Mouse (Mus musculus) cerebellum, adult 11 months (tissue): ENCODE measurements at regions not wholly inside any gene's neighbourhood (a gene's known extent, or its start where the extent isn't known, plus 50 kb on each side); places are given as distances from the start of the nearest gene placed in this dataset.

Source experiments
- DNase-seq: peaks from one replicate; pipeline ENCODE4 v3.0.0; 2022

- DNase-seq: no peak
Measured at GRCm38 (mm10) chr11:25538641-25539258, 671.8 kb downstream of the 5730522E02Rik start.

- DNase-seq: no peak
Measured at GRCm38 (mm10) chr11:25536069-25536468, 674.5 kb downstream of the 5730522E02Rik start.

GRCm38 (mm10) chr11:25533081-25533480 lies 677.5 kb downstream of the 5730522E02Rik start:
- no peak for DNase-seq

GRCm38 (mm10) chr11:25531668-25532398 lies 678.7 kb downstream of the 5730522E02Rik start:
- DNase-seq: no peak

- no peak for DNase-seq
Measured at GRCm38 (mm10) chr11:25528056-25528455, 682.5 kb downstream of the 5730522E02Rik start.

- DNase-seq: no peak
Measured at GRCm38 (mm10) chr11:25518903-25519302, 691.7 kb downstream of the 5730522E02Rik start.

GRCm38 (mm10) chr11:25518131-25518530 lies 692.4 kb downstream of the 5730522E02Rik start:
- DNase-seq: no peak

- no peak for DNase-seq
Measured at GRCm38 (mm10) chr11:25505500-25505899, 705.1 kb downstream of the 5730522E02Rik start.

GRCm38 (mm10) chr11:25473682-25474365 lies 736.7 kb downstream of the 5730522E02Rik start:
- no peak for DNase-seq

- DNase-seq: no peak
Measured at GRCm38 (mm10) chr11:25469819-25470218, 740.7 kb downstream of the 5730522E02Rik start.

- DNase-seq: no peak
Measured at GRCm38 (mm10) chr11:25437206-25437605, 773.4 kb downstream of the 5730522E02Rik start.

GRCm38 (mm10) chr11:25435645-25436044 lies 774.9 kb downstream of the 5730522E02Rik start:
- DNase-seq: no peak

- no peak for DNase-seq
Measured at GRCm38 (mm10) chr11:25423186-25423585, 787.4 kb downstream of the 5730522E02Rik start.

- DNase-seq: no peak
Measured at GRCm38 (mm10) chr11:25421486-25421885, 789.1 kb downstream of the 5730522E02Rik start.

- no peak for DNase-seq
Measured at GRCm38 (mm10) chr11:25410403-25411090, 800.0 kb downstream of the 5730522E02Rik start.

- DNase-seq: no peak
Measured at GRCm38 (mm10) chr11:25391649-25392048, 818.9 kb downstream of the 5730522E02Rik start.

- DNase-seq: no peak
Measured at GRCm38 (mm10) chr11:25367111-25367510, 843.5 kb downstream of the 5730522E02Rik start.

- no peak for DNase-seq
Measured at GRCm38 (mm10) chr11:25365433-25365832, 845.1 kb downstream of the 5730522E02Rik start.

- no peak for DNase-seq
Measured at GRCm38 (mm10) chr11:25359723-25360122, 850.8 kb downstream of the 5730522E02Rik start.

GRCm38 (mm10) chr11:25357717-25358411 lies 852.7 kb downstream of the 5730522E02Rik start:
- DNase-seq: no peak

GRCm38 (mm10) chr11:25356671-25357586 lies 853.6 kb downstream of the 5730522E02Rik start:
- no peak for DNase-seq
